Mouse (Mus musculus): ENCODE data around the gene Zxdc. TPM values are rescaled to one million over a fixed set of nuclear protein-coding genes. Genes with fewer than 3 reads are reported as not detected.

The Zxdc gene
- 11.5 and 12.6 TPM in 2 replicates for polyA plus RNA-seq (2016; fragmentation: Nextera tagmentation; extraction: Ambion mirVana)

DNA sequence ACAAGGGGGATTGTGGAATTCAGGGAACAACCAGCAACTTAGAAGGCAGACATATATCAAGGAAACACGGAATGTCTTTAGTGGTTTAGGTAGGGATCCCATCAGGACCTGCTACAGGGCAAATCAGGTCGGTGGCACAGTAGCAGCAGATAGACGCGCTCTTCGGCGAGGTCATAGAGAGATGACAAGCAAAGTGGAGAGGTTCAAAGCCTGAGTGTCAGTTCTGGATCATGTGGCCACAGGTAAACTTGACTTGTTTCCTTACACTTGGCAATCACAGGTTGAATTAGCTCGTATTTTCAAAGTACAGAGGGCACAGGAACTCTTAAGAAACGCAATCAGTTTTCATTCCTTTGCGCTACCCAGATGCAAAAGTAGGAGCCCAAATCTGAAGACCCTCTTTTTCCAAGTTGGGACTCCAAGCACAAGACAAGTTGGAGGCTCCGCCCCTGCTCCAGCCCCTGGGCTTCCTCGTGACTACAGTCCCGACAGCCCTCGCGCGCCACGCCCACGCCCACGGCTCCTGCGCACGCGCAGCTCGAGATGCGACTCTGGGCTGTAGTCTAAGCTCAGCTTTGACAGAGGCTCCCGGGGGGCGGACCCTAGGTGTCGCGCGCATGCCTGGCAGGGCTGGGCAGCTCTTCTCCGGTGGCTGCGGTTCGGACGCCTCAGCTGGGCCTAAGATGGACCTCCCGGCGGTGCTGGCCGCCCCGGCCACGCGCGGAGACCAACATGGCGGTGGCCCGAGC is at the start of gene Zxdc:
TSS of gene Zxdc (plus strand) at position 517 of the 749 bp plus-strand sequence.
- peak; percentile 97 for ATAC-seq (ENCODE audit: insufficient number of reproducible peaks, insufficient read depth, low FRiP score, low TSS enrichment)
- Histone ChIP-seq H3K27ac (peak within 1 kb of the TSS; percentile 52; the same call in 1 of the 2 replicates), H3K36me3 (peaks cover 17% of the 10 kb centered on the region), H3K9ac (peak within 1 kb of the TSS; percentile 76), H3K9me3 (no peaks in the 10 kb centered on the region), H3K4me3 (peak within 1 kb of the TSS; percentile 74), H3K4me2 (replicated peaks) (peak within 1 kb of the TSS; percentile 92), H3K27me3 (no peaks in the 10 kb centered on the region), H3K4me1 (peaks cover 19% of the 10 kb centered on the region)
- WGBS = 5% methylated on average over 39 of the region's 41 CpGs

DNA sequence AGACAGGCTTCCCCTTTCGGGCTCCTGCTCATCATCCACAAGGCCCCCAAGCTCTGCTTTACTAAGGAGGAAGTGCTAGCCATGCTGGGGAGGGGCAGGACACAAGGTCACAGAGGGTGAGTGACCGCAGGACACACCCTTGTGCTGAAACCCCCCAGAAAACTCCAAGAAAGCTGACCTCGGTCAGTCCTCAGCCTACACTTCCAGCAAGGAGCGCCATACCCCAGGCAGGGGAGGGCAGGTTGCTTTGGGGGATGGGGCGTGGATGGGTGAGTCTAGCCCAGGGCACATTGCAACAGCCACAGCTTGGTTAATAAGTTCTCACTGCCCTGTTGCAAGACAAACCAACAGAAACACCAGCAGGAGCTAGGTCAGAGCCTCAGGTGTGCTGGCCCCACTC is 48.9 kb upstream of the Zxdc start:
- Histone ChIP-seq H3K36me3 (no peaks in the 10 kb centered on the region), H3K4me3 (no peak overlapping the region), H3K4me1 (peaks cover 5% of the 10 kb centered on the region; the same call in 1 of the 2 replicates), H3K4me2 (replicated peaks) (no peak overlapping the region), H3K9me3 (no peaks in the 10 kb centered on the region), H3K9ac (no peak overlapping the region), H3K27me3 (peaks cover 13% of the 10 kb centered on the region), H3K27ac (no peak overlapping the region)
- 80% methylated on average over 5 of the region's 5 CpGs for WGBS
- ATAC-seq (ENCODE audit: insufficient number of reproducible peaks, insufficient read depth, low FRiP score, low TSS enrichment) = no peak

DNA sequence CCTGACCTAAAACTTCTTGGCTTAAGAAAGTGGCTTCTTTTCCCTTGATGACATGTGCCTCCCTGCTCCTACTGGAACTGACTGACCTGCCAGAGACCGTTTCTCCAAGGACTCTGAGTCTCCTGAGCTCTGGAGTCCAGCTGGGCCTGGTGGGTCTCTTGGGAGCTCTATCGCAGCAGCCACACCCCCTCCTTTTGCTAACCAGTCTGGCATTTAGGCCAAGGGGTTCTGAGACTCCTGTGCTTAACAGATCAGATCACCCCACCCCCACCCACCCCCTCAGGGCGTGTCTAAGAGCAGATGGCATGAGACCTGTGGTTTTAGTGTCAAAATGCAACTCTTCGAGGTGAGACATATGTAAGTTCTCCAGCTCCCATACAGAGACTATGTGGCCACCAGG is 47.5 kb upstream of the Zxdc start:
- ATAC-seq (ENCODE audit: insufficient number of reproducible peaks, insufficient read depth, low FRiP score, low TSS enrichment) = no peak
- no peak overlapping the region for H3K27ac ChIP-seq
- H3K4me1 ChIP-seq = peaks cover 5% of the 10 kb centered on the region; the same call in 1 of the 2 replicates
- no peak overlapping the region for H3K9ac ChIP-seq
- H3K27me3 ChIP-seq = peaks cover 16% of the 10 kb centered on the region
- no peak overlapping the region for H3K4me2 ChIP-seq (replicated peaks)
- no peaks in the 10 kb centered on the region for H3K9me3 ChIP-seq
- H3K36me3 ChIP-seq = no peaks in the 10 kb centered on the region
- whole genome bisulfite sequencing = 39% methylated on average over 4 of the region's 4 CpGs
- no peak overlapping the region for H3K4me3 ChIP-seq

DNA sequence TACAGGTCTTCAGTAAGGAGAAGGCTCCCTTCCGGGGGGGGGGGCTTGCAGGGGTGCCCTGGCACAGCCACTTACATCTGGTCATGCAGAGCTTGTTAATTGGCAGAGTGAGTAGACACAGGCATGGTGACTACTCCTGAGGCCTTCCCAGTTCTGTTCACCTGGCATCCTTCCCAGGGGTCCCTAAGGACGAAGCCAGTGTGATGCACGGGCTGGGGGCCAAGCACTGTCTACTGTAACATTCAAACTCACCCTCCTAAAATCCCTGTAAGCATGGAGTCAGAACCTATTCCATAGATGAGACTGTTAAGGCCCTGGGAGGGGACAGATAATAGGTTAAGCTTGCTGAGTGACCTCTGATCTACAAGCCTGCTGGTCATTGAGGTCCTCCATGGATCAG is 45.3 kb upstream of the Zxdc start:
- no peak for ATAC-seq (ENCODE audit: insufficient number of reproducible peaks, insufficient read depth, low FRiP score, low TSS enrichment)

DNA sequence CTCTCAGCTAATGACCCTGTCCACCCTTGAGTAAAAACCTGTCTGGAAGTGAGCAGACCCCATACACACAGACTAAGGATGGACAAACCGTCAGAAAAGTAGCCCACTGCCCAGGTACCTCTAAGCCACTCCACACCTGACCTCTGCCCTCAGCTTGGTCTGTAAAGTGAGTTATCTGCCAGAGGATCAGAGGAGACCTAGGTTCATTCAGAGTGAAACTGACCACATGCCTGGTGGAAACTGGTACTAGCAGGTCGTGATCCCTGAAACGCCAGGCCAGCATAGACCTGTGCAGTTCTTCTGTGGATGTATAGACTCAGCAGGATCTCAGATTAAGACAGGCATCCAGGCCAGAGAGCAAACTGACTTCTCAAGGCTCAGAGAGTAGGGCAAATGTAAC is 44.8 kb upstream of the Zxdc start:
- ATAC-seq (ENCODE audit: insufficient number of reproducible peaks, insufficient read depth, low FRiP score, low TSS enrichment) = no peak
- Histone ChIP-seq H3K4me3 (no peak overlapping the region), H3K27ac (no peak overlapping the region), H3K4me1 (peaks cover 5% of the 10 kb centered on the region; the same call in 1 of the 2 replicates), H3K9ac (no peak overlapping the region), H3K27me3 (peaks cover 16% of the 10 kb centered on the region), H3K9me3 (no peaks in the 10 kb centered on the region), H3K4me2 (replicated peaks) (0 out of 2 replicates have a peak overlapping the region, but pooled peaks have one; percentile 43), H3K36me3 (no peaks in the 10 kb centered on the region)
- WGBS = 65% methylated on average over 3 of the region's 3 CpGs

More for the DNA sequence above, 45.3 kb upstream of the Zxdc start:
- Histone ChIP-seq H3K27me3 (peaks cover 16% of the 10 kb centered on the region), H3K4me3 (no peak overlapping the region), H3K36me3 (no peaks in the 10 kb centered on the region), H3K4me2 (replicated peaks) (no peak overlapping the region), H3K9me3 (no peaks in the 10 kb centered on the region), H3K27ac (no peak overlapping the region), H3K9ac (no peak overlapping the region), H3K4me1 (peaks cover 5% of the 10 kb centered on the region; the same call in 1 of the 2 replicates)
- 75% methylated on average over 3 of the region's 3 CpGs for WGBS

DNA sequence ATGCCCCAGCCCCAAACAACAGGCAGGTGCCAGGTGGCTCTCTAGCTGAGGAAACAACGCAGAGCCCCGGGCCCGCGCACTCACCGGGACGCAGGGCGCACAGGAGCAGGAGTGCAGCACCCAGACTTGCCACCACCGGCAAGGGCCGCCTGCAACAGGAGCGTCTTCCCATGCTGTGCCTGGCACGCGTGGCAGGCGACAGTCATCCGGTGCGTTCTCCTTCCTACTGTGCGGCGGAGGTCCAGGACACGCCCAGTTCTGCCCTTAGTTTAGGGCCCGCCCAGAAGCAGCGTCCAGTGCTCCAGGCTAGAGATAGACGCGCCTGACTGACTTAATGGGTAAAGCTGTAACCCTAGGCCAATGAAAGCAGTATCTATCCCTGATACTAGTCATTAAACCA is 44.3 kb upstream of the Zxdc start, which contains the start of gene Chst13:
TSS of gene Chst13 (minus strand) at position 195 of the 400 bp plus-strand sequence.
- Histone ChIP-seq H3K4me2 (replicated peaks) (peak within 1 kb of the TSS; percentile 43), H3K4me1 (peaks cover 5% of the 10 kb centered on the region; the same call in 1 of the 2 replicates), H3K4me3 (peak within 1 kb of the TSS; percentile 17; the same call in 1 of the 2 replicates), H3K27me3 (peaks cover 16% of the 10 kb centered on the region), H3K36me3 (no peaks in the 10 kb centered on the region), H3K27ac (no peak within 1 kb of the TSS), H3K9me3 (no peaks in the 10 kb centered on the region), H3K9ac (no peak within 1 kb of the TSS)
- no peak for ATAC-seq (ENCODE audit: insufficient number of reproducible peaks, insufficient read depth, low FRiP score, low TSS enrichment)
- WGBS = 3% methylated on average over 22 of the region's 22 CpGs

DNA sequence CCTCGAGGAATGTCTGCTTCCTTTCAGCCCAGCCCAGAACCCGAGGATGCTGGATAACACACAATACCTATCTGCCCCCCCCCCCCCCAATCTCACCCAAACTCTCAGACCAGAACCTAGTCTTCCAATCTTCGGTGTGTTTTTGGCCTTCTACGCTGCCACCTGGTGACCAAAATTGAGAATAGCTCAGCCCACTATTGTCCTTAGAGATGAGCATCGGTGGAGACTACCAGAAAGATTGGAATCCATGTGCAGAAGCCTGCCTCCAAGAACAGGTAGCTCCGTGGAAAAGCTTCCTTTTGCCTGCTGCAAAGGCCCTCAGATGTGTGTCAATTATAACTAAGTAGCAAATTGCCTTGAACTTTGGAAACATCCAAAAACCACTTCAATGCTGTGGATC is 41.6 kb upstream of the Zxdc start:
- Histone ChIP-seq H3K4me2 (replicated peaks) (no peak overlapping the region), H3K9me3 (no peaks in the 10 kb centered on the region), H3K27me3 (peaks cover 16% of the 10 kb centered on the region), H3K9ac (no peak overlapping the region), H3K4me1 (peaks cover 5% of the 10 kb centered on the region; the same call in 1 of the 2 replicates), H3K36me3 (no peaks in the 10 kb centered on the region), H3K27ac (no peak overlapping the region), H3K4me3 (no peak overlapping the region)
- WGBS = 19% methylated on average over 6 of the region's 6 CpGs
- no peak for ATAC-seq (ENCODE audit: insufficient number of reproducible peaks, insufficient read depth, low FRiP score, low TSS enrichment)

DNA sequence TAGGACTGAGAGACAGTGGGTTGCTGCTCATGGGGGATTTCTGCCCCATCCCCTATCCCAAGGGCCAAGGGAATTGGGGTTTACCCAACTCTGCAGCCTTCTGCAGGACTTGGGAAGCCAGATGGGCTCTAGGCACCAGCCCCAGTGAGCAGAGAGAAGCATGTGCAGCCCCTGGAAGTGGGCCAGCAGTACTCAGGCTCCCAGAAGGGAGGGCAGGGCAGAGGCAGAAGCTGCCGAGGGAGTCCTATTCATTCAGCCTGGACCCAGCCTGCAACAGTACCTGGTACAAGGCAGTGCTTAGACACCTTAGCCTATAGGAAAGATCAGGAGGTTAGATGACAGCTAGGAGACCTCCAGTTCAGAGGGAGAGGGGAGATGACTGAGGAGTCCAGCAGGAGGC is 39.3 kb upstream of the Zxdc start:
- ATAC-seq (ENCODE audit: insufficient number of reproducible peaks, insufficient read depth, low FRiP score, low TSS enrichment) = no peak
- WGBS = 33% methylated on average over 1 of the region's 1 CpGs

DNA sequence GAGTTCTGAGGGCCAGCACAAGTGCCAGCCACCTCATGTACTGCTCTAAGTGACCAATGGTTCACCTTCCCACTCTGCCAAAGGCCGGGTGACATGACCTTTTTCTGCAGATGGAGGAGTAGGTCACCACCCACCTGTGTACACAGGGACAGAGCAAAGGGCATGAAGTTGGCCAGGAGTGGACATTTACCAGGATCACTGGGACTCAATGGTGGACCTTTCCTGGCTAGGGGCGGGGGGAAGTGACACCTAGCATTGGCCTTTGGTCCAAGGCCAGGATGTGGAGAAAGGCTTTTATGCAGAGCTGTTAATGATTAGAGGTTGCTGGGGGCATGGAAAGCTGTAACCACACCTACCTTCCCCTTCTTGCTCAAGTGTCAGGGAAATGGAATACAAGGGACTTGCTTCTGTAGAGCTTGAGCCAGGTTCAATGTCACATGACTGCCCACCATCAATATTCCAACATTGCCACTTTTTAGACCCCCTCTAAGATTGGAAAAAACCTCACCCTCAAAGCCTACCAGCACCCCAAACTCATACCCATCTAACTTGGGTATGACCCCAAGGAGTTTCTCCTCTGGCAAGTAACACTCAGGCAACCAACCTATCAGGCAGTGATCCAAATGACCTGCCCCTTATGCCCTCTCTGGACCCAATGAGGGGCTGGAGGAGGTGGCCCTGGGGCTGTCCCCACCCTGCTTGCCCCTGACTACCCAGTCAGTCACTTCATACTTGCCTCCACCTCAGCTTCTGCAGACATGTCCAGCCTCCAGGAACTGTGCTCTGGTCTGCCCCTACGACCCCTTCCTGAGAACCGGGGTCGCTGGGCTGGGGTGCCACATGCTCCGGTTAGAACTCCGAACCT is 36.5 kb upstream of the Zxdc start, which contains the start of gene Uroc1:
TSS of gene Uroc1 (plus strand) at position 724 of the 865 bp plus-strand sequence.
- no peaks in the 10 kb centered on the region for H3K27me3 ChIP-seq
- no peak within 1 kb of the TSS for H3K27ac ChIP-seq
- no peak within 1 kb of the TSS for H3K4me2 ChIP-seq (replicated peaks)
- H3K36me3 ChIP-seq = no peaks in the 10 kb centered on the region
- no peaks in the 10 kb centered on the region; the same call in 1 of the 2 replicates for H3K4me1 ChIP-seq
- WGBS = 81% methylated on average over 7 of the region's 7 CpGs
- H3K4me3 ChIP-seq = no peak within 1 kb of the TSS
- H3K9ac ChIP-seq = no peak within 1 kb of the TSS
- no peaks in the 10 kb centered on the region for H3K9me3 ChIP-seq
- ATAC-seq (ENCODE audit: insufficient number of reproducible peaks, insufficient read depth, low FRiP score, low TSS enrichment) = no peak

More for the DNA sequence above, 39.3 kb upstream of the Zxdc start:
- Histone ChIP-seq H3K9me3 (no peaks in the 10 kb centered on the region), H3K4me3 (no peak overlapping the region), H3K36me3 (no peaks in the 10 kb centered on the region), H3K27ac (no peak overlapping the region), H3K27me3 (peaks cover 7% of the 10 kb centered on the region), H3K4me2 (replicated peaks) (no peak overlapping the region), H3K4me1 (peaks cover 2% of the 10 kb centered on the region; the same call in 1 of the 2 replicates), H3K9ac (no peak overlapping the region)

DNA sequence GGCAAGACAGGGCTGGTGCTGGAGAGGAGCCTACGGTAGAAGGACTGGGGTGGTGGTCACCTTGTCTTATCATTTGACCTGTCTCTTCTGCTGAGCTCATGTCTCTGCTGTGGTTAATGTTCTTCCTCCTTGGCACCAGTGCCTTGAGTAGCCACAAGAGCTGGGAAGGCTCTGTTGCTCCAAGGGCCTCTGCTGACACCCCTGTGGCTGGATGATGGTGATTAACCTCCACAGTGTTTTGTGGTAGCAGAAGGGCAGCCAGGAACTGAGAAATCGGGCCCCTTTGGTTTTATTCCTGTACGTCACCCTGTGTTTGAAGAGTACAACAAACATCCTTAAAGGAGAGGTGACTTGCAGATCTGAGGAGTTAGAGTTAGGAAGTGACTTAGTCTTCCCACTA is 35.0 kb upstream of the Zxdc start:
- ATAC-seq (ENCODE audit: insufficient number of reproducible peaks, insufficient read depth, low FRiP score, low TSS enrichment) = no peak
- no peak overlapping the region for H3K9ac ChIP-seq
- WGBS = 88% methylated on average over 3 of the region's 3 CpGs

DNA sequence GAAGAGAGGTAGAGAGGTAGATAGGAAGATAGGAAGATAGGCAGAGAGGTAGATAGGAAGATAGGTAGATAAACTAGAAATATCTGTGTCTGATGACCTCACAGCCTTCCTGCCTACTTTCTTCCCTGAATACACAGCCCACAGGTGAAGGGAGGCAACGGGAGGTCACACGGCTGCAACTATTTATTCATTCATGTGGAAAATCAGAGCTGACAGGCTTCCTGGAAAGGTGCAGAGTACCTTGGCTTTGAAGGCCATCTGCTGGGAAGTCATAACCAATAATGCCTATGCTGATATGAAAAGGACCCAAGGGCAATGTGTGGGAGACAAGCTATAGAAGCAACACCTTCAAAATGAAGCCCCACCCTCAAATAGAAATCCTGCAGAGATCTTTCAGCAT is 26.9 kb upstream of the Zxdc start:
- Histone ChIP-seq H3K27ac (no peak overlapping the region), H3K27me3 (no peaks in the 10 kb centered on the region), H3K4me2 (replicated peaks) (no peak overlapping the region), H3K4me1 (no peaks in the 10 kb centered on the region), H3K9me3 (no peaks in the 10 kb centered on the region), H3K4me3 (no peak overlapping the region), H3K9ac (no peak overlapping the region), H3K36me3 (no peaks in the 10 kb centered on the region)
- 72% methylated on average over 2 of the region's 2 CpGs for WGBS
- no peak for ATAC-seq (ENCODE audit: insufficient number of reproducible peaks, insufficient read depth, low FRiP score, low TSS enrichment)

More for the DNA sequence above, 35.0 kb upstream of the Zxdc start:
- no peaks in the 10 kb centered on the region for H3K36me3 ChIP-seq
- H3K9me3 ChIP-seq = no peaks in the 10 kb centered on the region
- H3K27ac ChIP-seq = no peak overlapping the region
- no peak overlapping the region for H3K4me2 ChIP-seq (replicated peaks)
- no peak overlapping the region for H3K4me3 ChIP-seq
- no peaks in the 10 kb centered on the region for H3K4me1 ChIP-seq
- no peaks in the 10 kb centered on the region for H3K27me3 ChIP-seq

All from embryonic facial prominence, embryonic 12.5 days (tissue).